Mouse (Mus musculus): Measurements from ENCODE around the gene Zdhhc18. TPM values are rescaled to one million over a fixed set of nuclear protein-coding genes. Genes with fewer than 3 reads are reported as not detected.
A peak's percentile ranks its signal among the peaks of the same experiment; 100 is the strongest.

Gene Zdhhc18
- polyA plus RNA-seq, 1 experiment from 2014 or later, result 7.1 TPM

DNA sequence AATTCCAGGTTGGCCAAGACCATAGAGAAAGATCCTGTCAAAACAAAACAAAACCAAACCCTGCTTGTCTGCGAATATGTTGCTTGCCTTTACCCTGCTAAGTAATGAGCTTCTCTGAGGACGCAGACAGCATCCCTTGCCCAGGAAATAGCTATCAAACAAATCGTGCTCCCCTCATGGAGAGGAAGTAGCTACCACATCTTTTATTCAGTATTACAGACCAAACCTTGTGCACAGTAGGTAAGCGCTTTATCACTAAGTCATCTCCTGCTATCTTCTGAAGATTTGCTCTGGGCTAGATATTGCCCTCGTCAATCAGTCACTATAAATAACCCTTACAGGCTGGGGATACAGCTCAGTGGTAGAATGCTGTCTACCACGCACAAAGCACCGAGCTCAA is 20.8 kb downstream of the Zdhhc18 start:
- H3K27me3 ChIP-seq (ENCODE audit: insufficient read depth, low read length), result no peaks in the 10 kb centered on the region
- 79% methylated on average over 7 of the region's 7 CpGs for WGBS
- no peak overlapping the region for H3K4me2 ChIP-seq (ENCODE audit: low read length)
- no peak overlapping the region for H3K9ac ChIP-seq (ENCODE audit: low read depth, low read length)
- no peak for ATAC-seq (replicated peaks; ENCODE audit: low FRiP score, low read depth)
- no peak for TF ChIP-seq CTCF (IDR thresholded peaks at IDR 0.05; ENCODE audit: low read depth)
- H3K27ac ChIP-seq, result no peak overlapping the region
- H3K36me3 ChIP-seq (ENCODE audit: insufficient read depth, low read length), result 0 out of 2 replicates have a peak, but pooled peaks cover 7% of the 10 kb centered on the region
- DNase-seq (ENCODE audit: low spot score), result no peak
- no peak overlapping the region for H3K4me3 ChIP-seq (replicated peaks; ENCODE audit: low read depth, low read length)
- peaks cover 17% of the 10 kb centered on the region for H3K4me1 ChIP-seq (replicated peaks; ENCODE audit: insufficient read depth, low read length)
- no peaks in the 10 kb centered on the region for H3K9me3 ChIP-seq (replicated peaks; ENCODE audit: low read length)

DNA sequence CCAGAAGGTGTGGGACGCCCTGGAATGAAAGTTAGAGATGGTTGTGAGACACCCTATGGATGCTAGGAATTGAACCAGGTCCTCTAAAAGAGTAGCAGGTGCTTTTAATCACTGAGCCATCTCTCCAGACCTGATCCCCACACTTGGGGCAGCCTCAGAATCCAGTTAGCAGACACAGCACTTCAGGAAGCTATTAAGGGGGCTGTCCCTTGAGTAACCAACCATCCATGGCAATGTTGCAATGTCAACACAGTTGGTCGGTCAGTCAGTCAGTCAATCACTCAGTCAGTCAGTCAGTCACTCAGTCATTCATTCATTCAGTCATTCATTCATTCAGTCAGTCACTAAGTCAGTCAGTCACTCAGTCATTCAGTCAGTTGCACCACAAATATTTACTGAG is 21.4 kb downstream of the Zdhhc18 start:
- Histone ChIP-seq H3K4me2 (ENCODE audit: low read length) (no peak overlapping the region), H3K27me3 (ENCODE audit: insufficient read depth, low read length) (no peaks in the 10 kb centered on the region), H3K4me3 (replicated peaks; ENCODE audit: low read depth, low read length) (no peak overlapping the region), H3K9me3 (replicated peaks; ENCODE audit: low read length) (no peaks in the 10 kb centered on the region), H3K9ac (ENCODE audit: low read depth, low read length) (no peak overlapping the region), H3K4me1 (replicated peaks; ENCODE audit: insufficient read depth, low read length) (peaks cover 17% of the 10 kb centered on the region), H3K27ac (no peak overlapping the region), H3K36me3 (ENCODE audit: insufficient read depth, low read length) (0 out of 2 replicates have a peak, but pooled peaks cover 7% of the 10 kb centered on the region)
- 62% methylated on average over 2 of the region's 2 CpGs for WGBS
- DNase-seq (ENCODE audit: low spot score), result no peak
- ATAC-seq (replicated peaks; ENCODE audit: low FRiP score, low read depth), result no peak
- TF ChIP-seq CTCF (IDR thresholded peaks at IDR 0.05; ENCODE audit: low read depth), result no peak

DNA sequence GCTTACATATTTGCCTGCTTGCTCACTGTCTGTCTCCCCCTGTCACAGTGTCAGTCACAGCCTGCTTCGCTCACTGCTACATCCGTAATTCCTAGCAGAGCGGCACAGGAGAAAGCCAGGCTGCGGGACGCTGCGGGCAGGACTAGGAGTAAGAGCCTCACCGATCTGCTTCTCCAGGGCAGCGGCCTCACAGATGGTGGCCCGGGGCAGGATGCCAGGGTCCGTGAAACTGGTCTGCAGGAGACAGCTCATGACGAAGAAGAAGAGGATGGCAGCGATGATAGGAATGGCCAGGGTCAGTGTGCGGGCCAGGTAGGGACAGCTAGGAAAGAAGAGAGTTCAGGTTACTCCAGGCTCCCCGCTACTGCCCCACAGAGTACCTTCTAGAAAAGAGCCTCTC is 22.9 kb downstream of the Zdhhc18 start:
- Histone ChIP-seq H3K9ac (ENCODE audit: low read depth, low read length) (no peak overlapping the region), H3K27ac (peak overlapping the region; percentile 81; the same call in 1 of the 2 replicates), H3K27me3 (ENCODE audit: insufficient read depth, low read length) (no peaks in the 10 kb centered on the region), H3K4me3 (replicated peaks; ENCODE audit: low read depth, low read length) (no peak overlapping the region), H3K4me2 (ENCODE audit: low read length) (no peak overlapping the region), H3K9me3 (replicated peaks; ENCODE audit: low read length) (no peaks in the 10 kb centered on the region), H3K4me1 (replicated peaks; ENCODE audit: insufficient read depth, low read length) (peaks cover 17% of the 10 kb centered on the region), H3K36me3 (ENCODE audit: insufficient read depth, low read length) (0 out of 2 replicates have a peak, but pooled peaks cover 7% of the 10 kb centered on the region)
- no peak for TF ChIP-seq CTCF (IDR thresholded peaks at IDR 0.05; ENCODE audit: low read depth)
- no peak for ATAC-seq (replicated peaks; ENCODE audit: low FRiP score, low read depth)
- WGBS, result 90% methylated on average over 14 of the region's 14 CpGs
- DNase-seq (ENCODE audit: low spot score), result no peak

DNA sequence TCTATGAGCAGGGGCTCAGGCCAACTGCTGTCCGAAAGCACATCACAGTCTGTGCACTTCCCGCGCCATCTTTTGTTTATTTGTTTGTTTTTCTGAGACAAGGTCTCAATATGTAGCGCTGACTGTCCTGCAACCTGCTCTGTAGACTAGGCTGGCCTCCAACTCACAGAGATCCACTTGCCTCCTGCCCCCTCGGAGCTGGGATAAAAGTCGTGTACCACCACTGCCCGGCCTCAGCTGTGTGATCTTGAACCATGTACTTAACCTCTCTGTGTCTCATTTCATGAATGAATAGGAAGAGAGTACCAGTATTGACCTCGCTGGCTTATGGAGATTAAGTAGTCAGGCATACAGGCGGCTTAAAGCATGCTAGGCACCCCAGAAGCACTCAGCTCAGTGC is 23.3 kb downstream of the Zdhhc18 start:
- Histone ChIP-seq H3K4me1 (replicated peaks; ENCODE audit: insufficient read depth, low read length) (peaks cover 17% of the 10 kb centered on the region), H3K27me3 (ENCODE audit: insufficient read depth, low read length) (no peaks in the 10 kb centered on the region), H3K4me3 (replicated peaks; ENCODE audit: low read depth, low read length) (no peak overlapping the region), H3K9ac (ENCODE audit: low read depth, low read length) (no peak overlapping the region), H3K9me3 (replicated peaks; ENCODE audit: low read length) (no peaks in the 10 kb centered on the region), H3K4me2 (ENCODE audit: low read length) (no peak overlapping the region), H3K27ac (peak overlapping the region; percentile 81), H3K36me3 (ENCODE audit: insufficient read depth, low read length) (0 out of 2 replicates have a peak, but pooled peaks cover 7% of the 10 kb centered on the region)
- TF ChIP-seq CTCF (IDR thresholded peaks at IDR 0.05; ENCODE audit: low read depth), result no peak
- no peak for DNase-seq (ENCODE audit: low spot score)
- WGBS, result 68% methylated on average over 9 of the region's 9 CpGs
- ATAC-seq (replicated peaks; ENCODE audit: low FRiP score, low read depth), result no peak

DNA sequence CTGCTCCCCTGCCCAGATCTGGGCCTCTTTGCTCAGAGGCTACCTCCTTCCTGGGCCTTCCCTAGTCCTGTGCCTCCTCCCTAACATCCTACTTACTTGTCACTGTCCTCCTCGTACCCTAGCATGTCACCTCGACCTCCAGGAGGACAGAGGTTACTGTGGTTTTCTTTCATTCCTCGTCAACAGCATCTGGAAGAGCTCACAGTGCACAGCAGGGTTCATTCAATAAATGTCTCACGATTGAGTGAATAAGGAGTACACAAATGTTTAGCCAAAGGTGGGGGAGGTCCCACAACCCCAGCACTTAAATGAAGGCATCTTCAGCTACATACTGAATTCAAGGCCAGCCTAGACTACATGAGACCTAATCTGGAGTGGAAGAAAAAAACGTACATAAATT is 23.7 kb downstream of the Zdhhc18 start:
- Histone ChIP-seq H3K4me1 (replicated peaks; ENCODE audit: insufficient read depth, low read length) (peaks cover 17% of the 10 kb centered on the region), H3K4me2 (ENCODE audit: low read length) (no peak overlapping the region), H3K27ac (peak overlapping the region; percentile 81), H3K9me3 (replicated peaks; ENCODE audit: low read length) (no peaks in the 10 kb centered on the region), H3K36me3 (ENCODE audit: insufficient read depth, low read length) (0 out of 2 replicates have a peak, but pooled peaks cover 7% of the 10 kb centered on the region), H3K9ac (ENCODE audit: low read depth, low read length) (no peak overlapping the region), H3K4me3 (replicated peaks; ENCODE audit: low read depth, low read length) (no peak overlapping the region), H3K27me3 (ENCODE audit: insufficient read depth, low read length) (no peaks in the 10 kb centered on the region)
- peak; percentile 18; the same call in 1 of the 2 replicates for ATAC-seq (replicated peaks; ENCODE audit: low FRiP score, low read depth)
- DNase-seq (ENCODE audit: low spot score), result peak; percentile 38
- WGBS, result 25% methylated on average over 5 of the region's 5 CpGs
- TF ChIP-seq CTCF (IDR thresholded peaks at IDR 0.05; ENCODE audit: low read depth), result no peak

DNA sequence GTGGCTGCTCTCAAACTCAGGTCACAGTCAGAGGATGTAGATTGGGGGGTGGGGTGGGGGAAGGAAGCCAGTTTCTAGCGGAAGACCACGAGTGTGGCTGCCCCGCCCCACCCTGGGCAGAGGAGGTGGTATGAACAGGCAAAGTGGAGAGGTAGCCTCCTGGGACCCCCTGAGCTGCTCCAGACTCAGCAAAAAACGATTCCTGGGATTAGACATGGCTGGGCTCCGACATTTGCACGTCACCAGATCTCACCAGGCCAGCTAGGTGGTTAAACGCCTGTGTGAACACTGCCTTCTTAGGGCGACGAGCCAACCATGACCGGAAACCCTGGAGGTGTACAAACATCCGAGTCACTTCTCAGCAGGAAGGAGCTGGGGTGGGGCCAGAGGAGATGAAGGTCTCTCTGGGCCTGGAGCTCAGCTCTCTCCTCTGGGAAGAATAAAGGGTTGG is 24.3 kb downstream of the Zdhhc18 start:
- no peak for TF ChIP-seq CTCF (IDR thresholded peaks at IDR 0.05; ENCODE audit: low read depth)
- Histone ChIP-seq H3K4me1 (replicated peaks; ENCODE audit: insufficient read depth, low read length) (peaks cover 17% of the 10 kb centered on the region), H3K9ac (ENCODE audit: low read depth, low read length) (no peak overlapping the region), H3K27ac (peak overlapping the region; percentile 81), H3K9me3 (replicated peaks; ENCODE audit: low read length) (no peaks in the 10 kb centered on the region), H3K27me3 (ENCODE audit: insufficient read depth, low read length) (no peaks in the 10 kb centered on the region), H3K4me3 (replicated peaks; ENCODE audit: low read depth, low read length) (no peak overlapping the region), H3K4me2 (ENCODE audit: low read length) (no peak overlapping the region), H3K36me3 (ENCODE audit: insufficient read depth, low read length) (0 out of 2 replicates have a peak, but pooled peaks cover 7% of the 10 kb centered on the region)
- DNase-seq (ENCODE audit: low spot score) (peak; percentile 73), ATAC-seq (replicated peaks; ENCODE audit: low FRiP score, low read depth) (peak; percentile 72)
- 24% methylated on average over 11 of the region's 11 CpGs for WGBS

DNA sequence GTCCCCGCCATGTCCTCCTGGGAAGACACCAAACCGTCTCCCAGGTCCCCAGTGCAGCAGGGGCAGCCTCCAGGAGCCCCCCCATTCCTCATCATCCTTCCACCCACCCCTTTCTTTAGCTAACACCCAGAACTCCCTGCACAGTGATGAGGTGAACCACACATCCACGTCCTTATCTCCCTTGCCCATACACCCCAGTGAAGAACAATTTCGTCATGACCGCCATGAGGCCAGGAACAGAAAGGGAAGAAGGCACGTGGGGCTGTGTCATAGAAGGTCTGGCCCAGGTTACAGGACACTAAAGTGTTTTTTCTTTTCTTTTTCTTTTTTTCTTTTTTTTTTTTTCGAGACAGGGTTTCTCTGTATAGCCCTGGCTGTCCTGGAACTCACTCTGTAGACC is 25.1 kb downstream of the Zdhhc18 start:
- 87% methylated on average over 7 of the region's 7 CpGs for whole genome bisulfite sequencing

More for the DNA sequence above, 25.1 kb downstream of the Zdhhc18 start:
- Histone ChIP-seq H3K27ac (peak overlapping the region; percentile 81), H3K4me2 (ENCODE audit: low read length) (no peak overlapping the region), H3K27me3 (ENCODE audit: insufficient read depth, low read length) (no peaks in the 10 kb centered on the region), H3K4me1 (replicated peaks; ENCODE audit: insufficient read depth, low read length) (peaks cover 11% of the 10 kb centered on the region), H3K4me3 (replicated peaks; ENCODE audit: low read depth, low read length) (no peak overlapping the region), H3K9ac (ENCODE audit: low read depth, low read length) (no peak overlapping the region), H3K9me3 (replicated peaks; ENCODE audit: low read length) (no peaks in the 10 kb centered on the region), H3K36me3 (ENCODE audit: insufficient read depth, low read length) (0 out of 2 replicates have a peak, but pooled peaks cover 7% of the 10 kb centered on the region)
- ATAC-seq (replicated peaks; ENCODE audit: low FRiP score, low read depth) (no peak), DNase-seq (ENCODE audit: low spot score) (no peak)
- no peak for TF ChIP-seq CTCF (IDR thresholded peaks at IDR 0.05; ENCODE audit: low read depth)
